Mouse (Mus musculus): ENCODE results near the gene Slc5a8. TPM values are rescaled to one million over a fixed set of nuclear protein-coding genes. Genes with fewer than 3 reads are reported as not detected.

Slc5a8 gene
- total RNA-seq, 2 experiments from 2014 or later: not detected

- ATAC-seq (ENCODE audit: poor library complexity, severe bottlenecking): no peak
Observed at GRCm38 (mm10) chr10:88978932-88979331, 93.1 kb downstream of the Slc5a8 start.

Other genes starting within 250 kb of the Slc5a8 start
- 0.14 and 0.36 TPM in 2 replicates for gene Spic, start 201.0 kb upstream of the Slc5a8 start, total RNA-seq (2015)
- 0.29 and 1.7 TPM in 2 replicates for gene Spic, start 201.0 kb upstream of the Slc5a8 start, total RNA-seq (2017)
- gene Arl1, start 155.1 kb upstream of the Slc5a8 start, total RNA-seq (2015): 76.8 and 80.8 TPM in 2 replicates
- gene Arl1, start 155.1 kb upstream of the Slc5a8 start, total RNA-seq (2017): 72.0 and 81.6 TPM in 2 replicates
- 16.0 and 22.9 TPM in 2 replicates for gene Utp20, start 59.2 kb upstream of the Slc5a8 start, total RNA-seq (2015)
- 11.1 and 11.2 TPM in 2 replicates for gene Utp20, start 59.2 kb upstream of the Slc5a8 start, total RNA-seq (2017)